Mouse (Mus musculus) cortical plate, adult 2 months (tissue): ENCODE measurements around the gene Lap3.

Experiments used
- CTCF ChIP-seq: fragments of 200-500 bp; IDR thresholded peaks from 2 replicates; pipeline ENCODE4 v1.5.1; 2011; ENCODE audit warnings: mild to moderate bottlenecking, control low read depth, low read length; ENCODE audit not compliant: insufficient read depth; ENCODE audit errors: extremely low read depth
- POLR2A ChIP-seq: fragments of 200-500 bp; IDR thresholded peaks from 2 replicates; pipeline ENCODE4 v1.6.1; 2011; ENCODE audit warnings: mild to moderate bottlenecking, low read length, control low read depth; ENCODE audit not compliant: insufficient read depth; ENCODE audit errors: extremely low read depth

DNA sequence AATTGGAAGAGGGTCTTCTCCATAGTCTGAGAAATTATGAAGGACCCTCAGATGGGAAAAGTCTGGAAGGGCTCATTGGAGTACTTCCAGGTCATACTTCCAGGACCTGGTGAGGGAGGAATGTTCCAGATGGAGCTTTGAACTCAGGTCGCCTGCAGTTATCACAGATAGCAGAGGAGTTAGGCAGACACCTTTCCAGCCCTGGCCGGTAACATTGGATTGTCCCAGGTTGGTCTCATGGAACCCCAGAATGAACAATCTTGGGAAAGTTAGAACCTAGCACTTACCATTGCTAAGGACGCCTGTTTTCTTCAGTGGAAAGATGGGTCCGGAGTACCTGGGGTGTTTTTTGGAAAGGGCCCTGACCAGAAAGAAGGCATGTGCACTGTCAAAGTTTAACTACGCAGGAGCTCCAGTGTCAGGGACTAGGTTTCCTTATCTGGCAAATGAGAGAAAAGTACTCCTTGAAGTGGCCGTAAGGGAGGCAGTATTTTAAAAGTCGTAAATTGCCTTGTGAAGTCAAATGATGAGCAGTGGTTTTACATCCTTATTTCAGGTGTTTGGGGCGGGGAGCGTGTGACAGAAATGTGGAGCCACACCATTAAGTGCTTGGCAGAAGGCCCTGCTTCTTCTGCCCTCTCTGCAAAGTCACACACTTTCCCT lies 1.1 kb downstream of the Lap3 start:
- TF ChIP-seq POLR2A = no peak
- TF ChIP-seq CTCF = no peak
